Mouse (Mus musculus) megakaryocyte, embryonic 14.5 days (primary cell): ENCODE results near the gene Myo1h.

ENCODE experiments used
- FLI1 ChIP-seq: IDR thresholded peaks from 2 replicates; pipeline ENCODE4 v1.6.1; 2012; ENCODE audit warnings: low read length, inconsistent platforms, mixed read lengths
- GATA1 ChIP-seq: IDR thresholded peaks from 3 replicates; pipeline ENCODE4 v1.6.1; 2012; ENCODE audit warnings: mixed read lengths, low read length, inconsistent platforms, borderline replicate concordance

GRCm38 (mm10) chr5:114286102-114286501, 2.9 kb upstream of the Myo1h start:
- TF ChIP-seq GATA1 = no peak
- no peak for TF ChIP-seq FLI1
